Mouse (Mus musculus) cerebellum, adult 2 months (tissue): ENCODE measurements around the gene Slc1a3.

Experiments used
- CTCF ChIP-seq: fragments of 200-500 bp; IDR thresholded peaks from 2 replicates; pipeline ENCODE4 v1.5.1; 2011; ENCODE audit warnings: low read depth, mild to moderate bottlenecking, control low read depth, low read length, moderate library complexity, borderline replicate concordance; ENCODE audit not compliant: insufficient read depth
- POLR2A ChIP-seq: fragments of 200-500 bp; IDR thresholded peaks from 2 replicates; pipeline ENCODE4 v1.6.1; 2011; ENCODE audit warnings: low read length, control low read depth, borderline replicate concordance; ENCODE audit not compliant: insufficient read depth

DNA sequence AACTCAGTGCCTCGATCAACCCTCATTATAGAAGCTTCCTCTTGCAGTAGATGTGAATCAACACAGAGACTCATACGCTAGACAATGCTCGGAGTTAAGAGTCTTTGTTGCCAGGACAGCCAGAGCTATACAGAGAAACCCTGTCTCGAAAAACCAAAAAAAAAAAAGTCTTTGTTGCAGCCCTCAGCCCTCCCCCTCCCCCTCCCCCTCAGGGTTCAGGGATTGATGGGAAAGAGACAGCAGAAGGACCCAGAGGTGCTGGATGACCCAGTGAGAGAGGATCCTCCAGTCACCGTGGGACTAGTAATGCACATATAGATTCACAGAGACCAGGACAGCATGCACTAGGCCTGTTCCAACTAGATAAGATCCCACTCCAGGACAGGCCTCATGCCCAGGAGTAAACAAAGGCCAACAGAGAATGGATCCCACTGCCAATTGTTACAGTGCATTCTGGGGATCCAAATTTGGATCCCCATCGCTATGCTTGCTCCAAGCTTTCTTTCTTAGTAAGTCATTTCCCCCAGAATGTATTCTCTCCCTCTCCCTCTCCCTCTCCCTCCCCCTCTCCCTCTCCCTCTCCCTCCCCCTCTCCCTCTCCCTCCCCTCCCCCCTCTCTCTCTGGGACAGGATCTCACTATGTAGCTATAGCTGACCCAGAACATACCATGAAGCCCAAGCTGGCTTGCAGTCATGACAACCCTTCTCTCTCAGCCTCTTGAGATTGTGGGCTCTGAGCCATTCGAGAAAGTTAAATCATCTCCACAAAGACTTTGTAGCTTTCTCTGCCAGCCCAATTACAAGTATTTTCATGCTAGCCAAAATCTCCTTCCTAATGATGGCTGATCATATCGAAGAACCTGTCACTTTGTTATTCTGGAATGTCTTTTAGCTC lies 52.2 kb downstream of the Slc1a3 start:
- TF ChIP-seq CTCF (no peak), POLR2A (no peak)
